Mouse (Mus musculus) layer of hippocampus, adult 2 months (tissue): ENCODE results near the gene D330045A20Rik. TPM values are rescaled to one million over a fixed set of nuclear protein-coding genes. Genes with fewer than 3 reads are reported as not detected.
A peak's percentile ranks its signal among the peaks of the same experiment; 100 is the strongest.
"Not testable (repeated sequence)": the region's sequence is repeated elsewhere in the genome, so short reads cannot be mapped to it uniquely, and the experiment has no call there.

ENCODE experiments used
- DNase-seq, 2 experiments: peaks; one replicate each; pipeline ENCODE4 v3.0.0; 2022; ENCODE audit warnings: low spot score in 2 of 2
- H3K27ac ChIP-seq: fragments of 200-600 bp; 2 replicates; pipeline ENCODE4 v1.8.1; 2022
- H3K4me3 ChIP-seq: fragments of 200-600 bp; 2 replicates; pipeline ENCODE4 v1.8.1; 2022; ENCODE audit warnings: mild to moderate bottlenecking
- CTCF ChIP-seq: fragments of 200-600 bp; conservative IDR thresholded peaks from 2 replicates; pipeline ENCODE4 v1.8.1; 2022; ENCODE audit warnings: antibody characterized with exemption, mild to moderate bottlenecking, moderate library complexity
- long read RNA-seq, 2 experiments: library from polyadenylated mRNA; stranded (forward); transcript quantifications; one replicate each; pipeline ENCODE4 v2.0.0; 2021; ENCODE audit warnings: borderline mapping rate in 2 of 2
- total RNA-seq, 2 experiments: library from RNA; stranded (reverse); gene quantifications; 2 replicates each; pipeline ENCODE4 v1.2.3; 2021

The D330045A20Rik gene
- total RNA-seq, result under 1 TPM; 0.18 to 0.22 TPM
- long read RNA-seq, experiment 1, result 0 reads
- long read RNA-seq, experiment 2, result 0 reads

DNA sequence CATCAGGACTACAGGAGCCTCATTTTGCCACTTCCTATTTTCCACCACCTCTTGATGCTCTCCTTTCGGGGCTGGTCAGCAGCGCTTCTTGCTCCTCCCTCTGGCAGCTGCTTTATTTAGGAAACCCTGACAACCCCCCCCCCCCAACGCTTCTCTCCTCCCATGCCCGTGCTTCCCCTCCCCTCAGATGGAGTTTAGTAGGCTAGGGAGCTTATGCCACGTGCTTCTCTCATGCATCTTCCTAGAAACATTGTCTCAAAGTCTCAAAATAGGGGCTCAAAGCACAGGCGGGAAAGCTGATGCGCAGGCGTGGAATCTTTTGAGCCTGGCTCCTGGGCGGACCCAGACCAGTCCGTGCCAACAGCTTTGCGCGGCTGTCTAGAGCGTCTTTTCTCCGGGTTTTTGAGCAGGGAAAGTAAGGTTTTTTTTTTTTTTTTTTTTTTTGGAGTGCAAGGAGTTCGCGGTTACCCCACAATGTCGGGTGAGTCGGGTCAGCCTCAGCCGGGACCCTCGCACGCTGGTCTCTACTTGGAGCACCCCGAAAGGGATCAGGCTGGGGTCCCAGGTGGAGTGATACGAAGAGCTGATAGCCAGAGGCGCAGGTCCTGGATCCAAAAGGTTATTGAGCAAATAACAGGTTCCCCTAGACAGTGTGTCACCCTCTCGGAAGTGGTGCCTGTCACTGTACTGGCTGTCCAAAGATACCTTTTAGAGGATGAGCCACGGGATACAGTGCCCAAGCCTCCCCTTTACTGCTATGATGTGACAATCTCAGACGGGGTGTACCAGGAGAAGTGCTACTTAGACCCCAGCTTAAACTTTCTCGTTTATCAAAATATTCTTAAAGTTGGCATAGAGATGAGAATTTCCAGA, at the start of gene D330045A20Rik:
TSS of gene D330045A20Rik (plus strand) at position 346 of the 873 bp plus-strand sequence.
- H3K4me3 ChIP-seq, result peak within 1 kb of the TSS; percentile 42
- no peak for TF ChIP-seq CTCF
- H3K27ac ChIP-seq, result no peak within 1 kb of the TSS
- DNase-seq, result peak in 1 of 2 experiments; percentile 1

DNA sequence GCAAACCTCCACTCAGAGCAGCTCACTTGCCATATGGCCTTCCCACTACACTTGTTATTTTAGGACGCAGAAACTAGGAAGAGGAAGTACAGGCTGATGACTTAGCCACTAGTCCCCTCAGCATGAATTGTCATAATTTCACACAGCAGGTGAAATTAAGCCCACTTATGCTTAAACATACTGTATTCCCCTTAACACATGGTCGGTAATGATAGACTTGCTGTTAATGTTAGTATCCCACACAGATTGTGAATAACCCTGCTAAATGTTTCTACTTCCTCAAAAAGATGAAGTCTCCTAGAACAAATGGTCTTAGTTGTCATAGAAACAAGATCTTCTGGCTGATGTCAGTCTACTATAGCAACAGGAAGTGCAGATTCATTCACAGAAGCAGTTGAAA, 47.6 kb upstream of the D330045A20Rik start:
- peak in 1 of 2 experiments; percentile 19 for DNase-seq
- Histone ChIP-seq H3K27ac (no peak overlapping the region), H3K4me3 (no peak overlapping the region)
- TF ChIP-seq CTCF, result no peak

DNA sequence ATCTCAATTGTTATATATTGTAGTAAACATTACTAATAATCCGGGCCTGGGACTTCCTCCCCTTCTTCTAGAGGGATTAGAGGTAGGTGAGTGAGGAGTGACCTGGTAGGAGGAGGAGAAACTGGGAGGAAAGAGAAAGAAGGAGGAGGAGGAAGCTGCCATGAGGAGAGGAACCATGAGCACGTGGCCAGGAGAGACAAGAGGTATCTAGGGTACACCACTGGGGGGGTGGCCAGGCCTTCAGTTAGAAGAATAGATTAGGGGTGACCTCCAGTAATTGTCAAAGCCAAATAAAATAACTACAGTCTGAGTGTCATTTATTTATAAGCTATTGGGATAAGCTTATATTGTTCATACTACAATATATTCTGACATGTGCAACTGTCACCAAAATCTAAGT, 45.0 kb upstream of the D330045A20Rik start:
- no peak overlapping the region for H3K4me3 ChIP-seq
- TF ChIP-seq CTCF, result no peak
- H3K27ac ChIP-seq, result no peak overlapping the region
- DNase-seq, result no peak

DNA sequence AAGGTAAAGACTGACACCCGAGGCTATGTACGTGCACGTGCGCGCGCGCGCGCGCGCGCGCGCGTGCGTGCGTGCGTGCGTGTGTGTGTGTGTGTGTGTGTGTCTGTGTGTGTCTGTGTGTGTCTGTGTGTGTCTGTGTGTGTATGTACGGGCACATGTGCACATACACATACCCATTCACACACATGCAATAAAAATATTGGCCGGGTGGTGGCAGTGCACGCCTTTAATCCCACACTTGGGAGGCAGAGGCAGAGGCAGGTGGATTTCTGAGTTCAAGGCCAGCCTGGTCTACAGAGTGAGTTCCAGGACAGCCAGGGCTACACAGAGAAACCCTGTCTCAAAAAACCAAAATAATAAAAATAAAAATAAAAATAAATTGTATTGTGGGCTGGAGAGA, 39.1 kb upstream of the D330045A20Rik start:
- not testable (repeated sequence) for H3K4me3 ChIP-seq, DNase-seq, H3K27ac ChIP-seq

DNA sequence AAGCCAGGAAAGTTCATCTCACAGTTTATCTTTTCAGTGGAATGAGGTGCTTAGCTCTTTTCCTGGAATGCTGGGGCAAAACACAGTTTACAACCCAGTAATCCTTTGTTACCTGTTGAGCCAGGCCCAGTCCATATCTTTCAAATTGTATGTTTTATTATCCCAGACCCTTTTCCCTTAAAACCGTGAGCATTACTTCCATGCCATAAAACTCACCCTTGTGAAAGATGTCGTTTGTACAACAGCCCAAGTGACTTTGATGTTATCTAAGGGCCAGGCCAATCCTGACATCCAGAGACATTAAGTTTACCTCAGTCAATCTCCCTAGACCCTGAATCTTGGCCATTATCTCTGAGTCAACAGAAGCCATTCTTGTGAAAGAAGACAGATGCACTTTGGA, 23.4 kb upstream of the D330045A20Rik start:
- Histone ChIP-seq H3K4me3 (no peak overlapping the region), H3K27ac (no peak overlapping the region)
- no peak for DNase-seq
- no peak for TF ChIP-seq CTCF

- Histone ChIP-seq H3K27ac (no peak overlapping the region), H3K4me3 (no peak overlapping the region)
- no peak for TF ChIP-seq CTCF
- DNase-seq, result no peak
These were observed 1.9 kb downstream of the D330045A20Rik start for GRCm38 (mm10) chrX:139482083-139482482.

DNA sequence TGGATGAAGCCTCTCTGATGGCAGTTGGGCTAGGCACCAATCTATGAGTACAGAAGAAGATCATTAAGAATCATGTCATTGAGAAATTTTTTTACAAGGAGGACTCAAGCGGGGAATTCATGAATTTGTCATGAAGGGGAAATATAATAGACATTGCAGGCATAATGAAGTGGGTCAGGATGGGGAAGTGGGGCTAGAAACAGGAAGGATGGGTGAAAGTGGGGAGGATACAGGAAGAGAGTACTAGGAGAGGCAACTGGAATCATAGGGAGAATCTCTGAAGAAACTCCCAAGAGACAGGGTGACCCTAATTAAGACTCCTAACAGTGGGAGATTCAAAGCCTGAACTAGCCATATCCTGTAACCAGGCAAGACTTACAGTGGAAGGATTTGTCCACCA, 4.8 kb downstream of the D330045A20Rik start:
- TF ChIP-seq CTCF, result no peak
- H3K27ac ChIP-seq, result no peak overlapping the region
- no peak for DNase-seq
- H3K4me3 ChIP-seq, result no peak overlapping the region

- TF ChIP-seq CTCF, result no peak
- no peak overlapping the region for H3K4me3 ChIP-seq
- no peak overlapping the region for H3K27ac ChIP-seq
- no peak for DNase-seq
These were observed 36.0 kb downstream of the D330045A20Rik start for GRCm38 (mm10) chrX:139516156-139516555.

DNA sequence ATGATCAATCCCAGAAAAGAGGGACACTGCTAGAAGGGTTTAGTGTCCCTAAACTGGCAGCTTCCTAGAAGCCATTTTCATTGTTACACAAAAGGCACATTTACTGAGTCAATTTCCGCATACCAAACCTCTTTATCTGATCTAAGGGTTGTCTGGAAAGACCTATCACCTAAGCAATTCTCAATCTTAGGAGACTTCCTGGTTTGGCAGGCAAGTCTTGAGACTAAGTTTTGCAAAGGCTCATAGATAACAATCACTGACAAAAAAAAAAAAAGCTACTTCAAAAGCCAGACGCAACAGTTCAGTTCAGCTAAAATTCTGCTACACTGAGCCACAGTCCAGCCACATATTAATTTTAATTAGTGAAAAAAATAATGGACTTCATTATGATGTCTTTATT, 39.1 kb downstream of the D330045A20Rik start:
- no peak overlapping the region for H3K4me3 ChIP-seq
- TF ChIP-seq CTCF, result no peak
- no peak for DNase-seq
- no peak overlapping the region for H3K27ac ChIP-seq

GRCm38 (mm10) chrX:139524303-139525091, 44.3 kb downstream of the D330045A20Rik start:
- no peak overlapping the region for H3K4me3 ChIP-seq
- no peak for DNase-seq
- no peak for TF ChIP-seq CTCF
- H3K27ac ChIP-seq, result no peak overlapping the region

DNA sequence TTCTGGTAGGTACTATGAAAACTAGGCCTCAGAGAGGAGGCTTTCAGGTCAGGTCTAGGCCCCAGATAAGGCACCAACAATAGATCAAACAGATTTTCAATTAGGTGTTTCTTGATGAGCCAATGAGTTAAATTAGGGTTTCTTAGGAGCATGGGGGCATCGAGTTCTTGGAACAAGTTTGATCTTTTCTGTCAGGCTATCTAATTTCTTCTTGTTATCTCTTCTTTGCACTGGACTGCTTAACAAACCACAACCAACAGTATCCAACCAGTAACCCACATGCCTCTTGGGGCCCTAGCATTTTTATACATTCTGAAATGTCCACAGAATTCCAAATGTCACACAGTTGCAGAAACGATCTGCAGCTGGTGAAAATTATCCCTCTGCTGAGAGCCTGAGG, 45.6 kb downstream of the D330045A20Rik start:
- no peak overlapping the region for H3K27ac ChIP-seq
- TF ChIP-seq CTCF, result no peak
- no peak for DNase-seq
- H3K4me3 ChIP-seq, result no peak overlapping the region

GRCm38 (mm10) chrX:139526984-139527383, 46.8 kb downstream of the D330045A20Rik start:
- Histone ChIP-seq H3K27ac (no peak overlapping the region), H3K4me3 (no peak overlapping the region)
- no peak for DNase-seq
- no peak for TF ChIP-seq CTCF

GRCm38 (mm10) chrX:139529678-139530077, 49.5 kb downstream of the D330045A20Rik start:
- no peak for DNase-seq
- no peak for TF ChIP-seq CTCF
- Histone ChIP-seq H3K27ac (no peak overlapping the region), H3K4me3 (no peak overlapping the region)
